Mouse (Mus musculus) hindbrain, embryonic 10.5 days (tissue): ENCODE results near the gene Tuba8. TPM values are rescaled to one million over a fixed set of nuclear protein-coding genes. Genes with fewer than 3 reads are reported as not detected.

Experiments used
- DNase-seq: peaks from one replicate; pipeline ENCODE4 v3.0.0-alpha.2; 2017; ENCODE audit warnings: low spot score
- H3K27ac ChIP-seq: fragments of 300-500 bp; sonication (generic); 2 replicates; pipeline ENCODE4 v1.5.1; 2016; ENCODE audit warnings: mild to moderate bottlenecking, moderate library complexity
- H3K27me3 ChIP-seq: fragments of 300-500 bp; sonication (generic); 2 replicates; pipeline ENCODE4 v1.6.1; 2016; ENCODE audit warnings: mild to moderate bottlenecking; ENCODE audit not compliant: poor library complexity, insufficient read depth, severe bottlenecking
- H3K36me3 ChIP-seq: fragments of 300-500 bp; sonication (generic); 2 replicates; pipeline ENCODE4 v1.6.1; 2016; ENCODE audit warnings: mild to moderate bottlenecking, moderate library complexity
- H3K4me1 ChIP-seq: fragments of 300-500 bp; sonication (generic); replicated peaks from 2 replicates; pipeline ENCODE4 v1.6.1; 2016; ENCODE audit warnings: mild to moderate bottlenecking
- H3K4me3 ChIP-seq: fragments of 300-500 bp; sonication (generic); 2 replicates; pipeline ENCODE4 v1.5.1; 2016; ENCODE audit warnings: mild to moderate bottlenecking, moderate library complexity
- H3K9me3 ChIP-seq: fragments of 300-500 bp; sonication (generic); 2 replicates; pipeline ENCODE4 v1.6.1; 2016; ENCODE audit warnings: mild to moderate bottlenecking, moderate library complexity
- WGBS: fragments of 180-500 bp; shearing (Covaris S2); methylation state at CpG from one replicate; pipeline ENCODE4 v1.1.7; 2016; 5-methylcytosine and 5-hydroxymethylcytosine counted together
- polyA plus RNA-seq: library from polyadenylated mRNA; unstranded; fragments of >200 nt; fragmentation: Nextera tagmentation; extraction: Ambion mirVana; gene quantifications from 2 replicates; pipeline ENCODE4 v1.2.1, GENCODE M21; 2016

The Tuba8 gene
- polyA plus RNA-seq, 1 experiment from 2014 or later, result 0.30 TPM

DNA sequence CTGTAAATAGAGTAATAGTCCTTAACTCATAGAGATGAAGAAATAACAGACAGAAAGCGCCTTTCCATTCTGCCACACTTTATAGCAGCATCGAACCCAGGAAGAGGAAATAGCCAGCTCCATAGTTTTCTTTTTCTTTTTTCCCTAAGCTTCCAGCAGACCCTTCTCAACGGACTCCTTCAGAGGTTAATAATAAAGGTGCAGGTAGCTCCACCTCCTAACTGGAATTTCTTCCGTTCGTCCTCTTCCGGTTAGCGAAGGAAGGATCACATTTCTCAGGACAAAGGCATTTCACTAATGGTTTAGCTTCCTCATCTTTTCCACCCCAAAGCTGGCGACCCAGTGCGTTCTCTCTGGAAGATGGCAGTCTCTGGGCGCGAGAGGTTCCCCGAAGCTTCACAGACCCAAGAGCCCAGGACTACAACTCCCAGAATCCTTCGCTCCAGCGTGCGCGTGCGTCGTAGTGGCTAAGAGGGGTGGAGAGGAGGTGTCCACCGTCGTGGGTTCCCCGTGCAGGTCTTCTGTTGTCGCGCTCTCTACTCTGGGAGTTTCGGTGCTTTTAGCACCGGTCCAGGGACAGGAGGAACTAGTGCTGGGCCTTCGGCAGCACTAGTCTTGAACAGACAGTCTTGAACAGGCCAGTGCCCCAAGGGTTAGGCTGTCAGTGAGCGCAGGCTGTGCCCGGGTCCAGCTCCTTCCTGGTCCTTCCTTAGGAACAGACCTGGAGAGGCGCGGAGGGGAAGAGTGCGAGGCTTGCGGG is 26.9 kb upstream of the Tuba8 start, which contains the start of gene Pex26:
Pex26 (plus strand) TSS at position 254 of the 760 bp plus-strand sequence.
- H3K36me3 ChIP-seq, result peaks cover 13% of the 10 kb centered on the region
- H3K4me1 ChIP-seq, result peaks cover 25% of the 10 kb centered on the region
- no peaks in the 10 kb centered on the region for H3K27me3 ChIP-seq
- 1% methylated on average over 32 of the region's 32 CpGs for WGBS
- peak; percentile 91 for DNase-seq
- H3K27ac ChIP-seq, result peak within 1 kb of the TSS; percentile 87
- H3K4me3 ChIP-seq, result peak within 1 kb of the TSS; percentile 74
- no peaks in the 10 kb centered on the region for H3K9me3 ChIP-seq

DNA sequence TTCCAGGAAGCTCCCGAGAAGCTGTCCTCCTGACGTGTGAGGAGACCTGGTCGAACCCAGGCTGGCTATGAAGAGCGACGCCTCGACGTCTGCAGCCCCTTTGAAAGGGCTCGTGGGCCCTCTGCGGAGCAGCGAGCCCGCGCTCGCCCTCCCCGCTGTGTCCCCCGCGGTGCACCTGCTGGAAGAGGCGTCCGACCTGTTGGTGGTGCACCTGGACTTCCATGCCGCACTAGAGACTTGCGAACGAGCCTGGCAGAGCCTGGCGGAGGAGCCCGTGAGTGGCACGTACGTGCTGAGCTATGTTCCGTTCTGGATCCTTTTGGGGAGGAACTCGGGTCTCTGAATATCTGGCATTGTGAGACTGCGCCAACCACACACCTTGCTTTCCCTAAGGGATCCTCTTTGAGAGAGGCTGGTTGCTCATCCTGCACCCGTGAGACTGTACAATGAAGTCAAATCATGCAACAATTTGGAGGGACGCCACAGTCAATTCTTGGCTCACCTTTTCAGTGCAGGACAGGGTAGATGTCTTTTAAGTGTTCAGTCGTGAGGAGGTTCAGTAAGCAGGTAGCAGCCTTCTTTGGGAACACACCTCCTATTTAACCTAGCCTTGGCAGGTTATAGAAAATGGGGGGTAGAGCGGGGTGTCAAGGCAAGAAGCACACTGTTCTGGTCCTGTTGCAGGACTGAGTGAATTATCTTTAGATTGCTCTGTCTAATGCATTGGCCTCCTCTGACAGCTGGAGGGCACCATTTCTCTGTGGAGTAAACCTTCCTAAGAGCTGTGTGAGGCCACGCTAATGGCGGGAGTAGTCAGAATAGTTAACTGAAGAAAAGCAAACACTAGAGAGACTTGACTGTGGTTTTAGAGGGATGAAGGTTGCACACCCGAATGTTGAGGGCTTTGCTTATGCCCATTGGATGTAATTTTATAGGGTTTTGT is 26.0 kb upstream of the Tuba8 start:
- Histone ChIP-seq H3K9me3 (no peaks in the 10 kb centered on the region), H3K27ac (peak overlapping the region; percentile 87), H3K4me3 (peak overlapping the region; percentile 74), H3K36me3 (peaks cover 16% of the 10 kb centered on the region), H3K4me1 (peaks cover 25% of the 10 kb centered on the region), H3K27me3 (no peaks in the 10 kb centered on the region)
- 3% methylated on average over 35 of the region's 35 CpGs for WGBS
- DNase-seq, result peak; percentile 53

- Histone ChIP-seq H3K4me1 (peaks cover 25% of the 10 kb centered on the region), H3K9me3 (no peaks in the 10 kb centered on the region), H3K27ac (no peak overlapping the region), H3K4me3 (peak overlapping the region; percentile 74; the same call in 1 of the 2 replicates), H3K36me3 (peaks cover 21% of the 10 kb centered on the region), H3K27me3 (no peaks in the 10 kb centered on the region)
- no peak for DNase-seq
- WGBS, result 91% methylated on average over 8 of the region's 8 CpGs
Measured at GRCm38 (mm10) chr6:121185232-121185631, 25.3 kb upstream of the Tuba8 start.

- WGBS, result 86% methylated on average over 11 of the region's 11 CpGs
- Histone ChIP-seq H3K4me1 (peaks cover 16% of the 10 kb centered on the region), H3K27ac (no peak overlapping the region), H3K4me3 (no peak overlapping the region), H3K36me3 (peaks cover 66% of the 10 kb centered on the region), H3K9me3 (no peaks in the 10 kb centered on the region), H3K27me3 (no peaks in the 10 kb centered on the region)
- no peak for DNase-seq
Measured at GRCm38 (mm10) chr6:121191261-121192009, 19.1 kb upstream of the Tuba8 start.

GRCm38 (mm10) chr6:121194061-121194955 is 16.2 kb upstream of the Tuba8 start:
- Histone ChIP-seq H3K9me3 (no peaks in the 10 kb centered on the region), H3K27ac (peak overlapping the region; percentile 9; the same call in 1 of the 2 replicates), H3K36me3 (peaks cover 52% of the 10 kb centered on the region), H3K27me3 (no peaks in the 10 kb centered on the region), H3K4me1 (peaks cover 16% of the 10 kb centered on the region), H3K4me3 (no peak overlapping the region)
- WGBS, result 39% methylated on average over 13 of the region's 13 CpGs
- DNase-seq, result no peak

DNA sequence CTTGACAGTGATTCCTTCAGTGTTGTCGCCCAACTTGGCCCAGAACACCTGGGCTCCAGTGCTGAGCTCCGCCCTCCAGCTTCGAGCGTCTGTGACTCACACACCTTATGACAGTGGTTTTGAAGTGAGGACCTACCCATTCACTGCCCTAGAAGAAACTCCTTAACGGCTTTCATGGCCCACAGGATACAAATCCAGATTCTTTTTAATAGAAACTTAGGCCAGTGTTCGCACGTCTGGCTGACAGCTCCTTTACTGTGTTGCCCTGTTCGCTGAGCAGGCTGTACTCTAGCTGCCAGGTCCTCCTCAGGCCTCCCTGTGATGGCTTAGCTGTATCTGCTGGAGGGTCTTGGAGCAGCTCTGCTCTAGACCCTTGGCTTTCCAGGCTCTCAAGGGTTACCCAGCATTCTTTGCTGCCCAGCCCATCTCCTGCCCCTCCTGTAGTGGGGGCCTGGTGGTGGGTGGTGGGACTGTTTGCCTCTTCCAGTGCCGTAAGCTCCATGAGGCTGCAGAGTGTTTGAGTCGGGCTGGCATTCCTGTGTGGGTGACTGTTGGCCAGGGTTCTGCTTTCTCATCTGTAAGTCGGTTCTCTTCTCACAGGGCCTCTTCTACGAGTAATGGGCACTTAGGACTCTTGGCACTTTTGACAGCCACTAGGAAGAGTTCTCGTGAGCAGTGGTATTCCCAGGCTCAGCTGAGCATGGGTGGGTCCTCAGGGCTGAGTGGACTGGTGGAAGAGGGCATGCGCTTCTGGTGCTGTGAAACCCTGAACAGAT is 15.4 kb upstream of the Tuba8 start:
- Histone ChIP-seq H3K4me1 (peaks cover 16% of the 10 kb centered on the region), H3K27ac (no peak overlapping the region), H3K36me3 (peaks cover 48% of the 10 kb centered on the region), H3K27me3 (no peaks in the 10 kb centered on the region), H3K4me3 (no peak overlapping the region), H3K9me3 (no peaks in the 10 kb centered on the region)
- 87% methylated on average over 14 of the region's 14 CpGs for WGBS
- no peak for DNase-seq

DNA sequence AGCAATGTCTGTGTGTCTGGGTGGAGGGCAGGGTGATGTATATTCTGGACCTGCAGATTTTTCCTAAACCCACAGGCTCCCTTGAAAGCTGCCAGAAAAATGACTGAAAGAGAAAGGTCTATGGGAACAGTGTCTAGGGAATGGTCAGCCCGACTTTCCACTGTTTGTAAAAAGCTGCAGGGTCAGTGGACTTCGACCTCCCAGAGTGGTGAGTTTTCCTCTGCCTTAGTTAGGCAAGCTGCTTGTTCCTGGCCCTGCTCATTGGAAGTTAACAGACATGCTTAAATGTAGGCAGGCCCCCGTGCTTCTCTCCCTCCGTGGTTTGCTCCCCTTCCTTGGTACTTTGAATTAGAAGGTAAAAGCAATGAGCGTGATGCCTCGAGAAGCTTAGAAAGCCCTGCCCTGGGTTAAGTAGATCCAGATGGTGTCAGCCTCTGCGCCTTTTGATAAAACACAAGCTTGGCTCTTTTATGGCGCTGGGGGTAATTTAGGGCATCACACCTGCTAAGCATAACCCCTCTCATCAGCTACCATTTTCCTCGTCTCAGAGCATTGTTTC is 12.6 kb upstream of the Tuba8 start:
- H3K36me3 ChIP-seq, result peaks cover 28% of the 10 kb centered on the region
- H3K27ac ChIP-seq, result no peak overlapping the region
- H3K4me1 ChIP-seq, result peaks cover 16% of the 10 kb centered on the region
- H3K27me3 ChIP-seq, result no peaks in the 10 kb centered on the region
- no peaks in the 10 kb centered on the region for H3K9me3 ChIP-seq
- DNase-seq, result no peak
- no peak overlapping the region for H3K4me3 ChIP-seq
- 72% methylated on average over 9 of the region's 9 CpGs for WGBS

DNA sequence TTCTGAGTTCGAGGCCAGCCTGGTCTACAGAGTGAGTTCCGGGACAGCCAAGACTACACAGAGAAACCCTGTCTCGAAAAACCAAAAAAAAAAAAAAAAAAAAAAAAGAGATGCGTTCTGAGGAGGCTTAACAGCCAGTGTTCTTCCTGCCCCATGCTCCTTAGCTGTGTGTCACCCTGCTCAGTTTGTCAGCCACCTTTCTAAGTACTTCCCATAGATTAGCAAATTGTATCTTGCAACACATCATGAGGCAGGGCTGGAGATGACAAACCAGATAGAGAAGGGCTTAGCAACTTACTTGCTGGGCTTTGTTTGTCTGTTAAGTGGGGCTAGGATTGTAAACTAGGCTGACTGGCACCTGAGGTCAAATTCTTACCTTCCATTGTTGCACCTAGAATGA is 10.0 kb upstream of the Tuba8 start:
- WGBS, result 85% methylated on average over 4 of the region's 4 CpGs
- Histone ChIP-seq H3K27me3 (no peaks in the 10 kb centered on the region), H3K27ac (no peak overlapping the region), H3K4me3 (no peak overlapping the region), H3K4me1 (0 out of 2 replicates have a peak, but pooled peaks cover under 1% of the 10 kb centered on the region), H3K9me3 (no peaks in the 10 kb centered on the region), H3K36me3 (peaks cover 7% of the 10 kb centered on the region; the same call in 1 of the 2 replicates)
- DNase-seq, result no peak

DNA sequence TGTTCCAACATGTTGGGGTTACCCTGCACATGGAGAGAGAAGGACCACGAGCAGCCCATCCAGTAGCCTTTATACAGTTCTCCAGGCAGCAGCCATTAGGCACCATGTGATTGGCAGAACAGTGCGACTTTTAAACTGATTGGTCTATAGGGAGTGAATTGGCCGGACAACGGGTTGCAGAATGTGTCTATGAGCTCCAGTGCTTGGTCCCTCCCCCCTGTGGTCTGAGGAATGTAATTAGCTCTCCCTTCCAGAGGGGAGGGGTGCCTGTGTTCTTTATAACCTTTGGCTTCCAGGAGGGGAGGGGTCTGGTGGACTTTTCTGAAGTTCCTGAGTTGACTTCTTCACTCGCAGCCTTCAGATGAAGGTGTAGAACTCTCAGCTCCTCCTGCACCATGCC is 8.5 kb upstream of the Tuba8 start:
- H3K4me1 ChIP-seq, result no peaks in the 10 kb centered on the region

GRCm38 (mm10) chr6:121206481-121206880 is 4.0 kb upstream of the Tuba8 start:
- Histone ChIP-seq H3K4me1 (peaks cover 14% of the 10 kb centered on the region), H3K36me3 (no peaks in the 10 kb centered on the region), H3K4me3 (no peak overlapping the region), H3K9me3 (no peaks in the 10 kb centered on the region), H3K27ac (no peak overlapping the region), H3K27me3 (peaks cover 25% of the 10 kb centered on the region)
- WGBS, result 91% methylated on average over 5 of the region's 5 CpGs
- no peak for DNase-seq

More for the DNA sequence above, 8.5 kb upstream of the Tuba8 start:
- 78% methylated on average over 5 of the region's 5 CpGs for WGBS
- Histone ChIP-seq H3K36me3 (peaks cover 1% of the 10 kb centered on the region; the same call in 1 of the 2 replicates), H3K9me3 (no peaks in the 10 kb centered on the region), H3K4me3 (no peak overlapping the region), H3K27ac (no peak overlapping the region), H3K27me3 (no peaks in the 10 kb centered on the region)
- DNase-seq, result no peak

- H3K27ac ChIP-seq, result no peak overlapping the region
- H3K4me3 ChIP-seq, result no peak overlapping the region
- H3K36me3 ChIP-seq, result no peaks in the 10 kb centered on the region
- DNase-seq, result no peak
- H3K4me1 ChIP-seq, result peaks cover 19% of the 10 kb centered on the region
- no peaks in the 10 kb centered on the region for H3K9me3 ChIP-seq
- WGBS, result 86% methylated on average over 2 of the region's 2 CpGs
- peaks cover 38% of the 10 kb centered on the region for H3K27me3 ChIP-seq
Measured at GRCm38 (mm10) chr6:121209584-121209983, 912 bp upstream of the Tuba8 start.
